Mouse (Mus musculus) gastrocnemius, postnatal 4 days (tissue): Measurements from ENCODE around the gene Lrrc40. TPM values are rescaled to one million over a fixed set of nuclear protein-coding genes. Genes with fewer than 3 reads are reported as not detected.
"Not testable (repeated sequence)": the region's sequence is repeated elsewhere in the genome, so short reads cannot be mapped to it uniquely, and the experiment has no call there.

ENCODE experiments used
- DNase-seq, 2 experiments: peaks; one replicate each; pipeline ENCODE4 v3.0.0; 2021 to 2022; ENCODE audit warnings: low spot score in 2 of 2, mixed read lengths in 2 of 2
- total RNA-seq, 2 experiments: library from RNA; stranded (reverse); gene quantifications; 2 replicates each; pipeline ENCODE4 v1.2.3; 2021

Gene Lrrc40
- total RNA-seq, 2 experiments from 2014 or later, result 15.3 to 17.3 TPM

- DNase-seq, result no peak
Measured at GRCm38 (mm10) chr3:158077380-158077772, 40.9 kb downstream of the Lrrc40 start.

- DNase-seq, result no peak
Measured at GRCm38 (mm10) chr3:158077828-158078227, 41.4 kb downstream of the Lrrc40 start.

DNA sequence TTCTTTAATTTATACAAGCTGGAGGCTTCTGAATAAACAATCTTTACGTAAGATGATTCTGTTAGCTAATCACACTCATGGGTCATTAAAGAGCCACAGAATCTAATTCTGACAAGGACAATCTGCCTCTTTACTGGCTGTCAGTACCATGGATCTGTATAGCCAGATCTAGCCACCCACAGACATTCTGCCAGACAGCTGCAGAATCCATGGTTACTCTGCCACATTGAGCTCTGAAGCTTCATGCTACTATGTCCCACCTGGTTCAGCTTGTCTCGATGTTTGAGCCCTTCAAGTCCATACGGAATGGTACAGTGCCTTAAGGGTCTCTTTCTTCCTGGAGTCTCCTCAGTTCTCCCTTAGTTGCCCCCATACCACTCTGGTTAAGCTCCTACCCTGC is 55.1 kb downstream of the Lrrc40 start:
- no peak for DNase-seq

- no peak for DNase-seq
Measured at GRCm38 (mm10) chr3:158093919-158094318, 57.5 kb downstream of the Lrrc40 start.

- DNase-seq, result not testable (repeated sequence)
Measured at GRCm38 (mm10) chr3:158102043-158102442, 65.6 kb downstream of the Lrrc40 start.

GRCm38 (mm10) chr3:158102530-158102929 is 66.1 kb downstream of the Lrrc40 start:
- not testable (repeated sequence) for DNase-seq

GRCm38 (mm10) chr3:158103467-158103866 is 67.0 kb downstream of the Lrrc40 start:
- DNase-seq, result no peak

DNA sequence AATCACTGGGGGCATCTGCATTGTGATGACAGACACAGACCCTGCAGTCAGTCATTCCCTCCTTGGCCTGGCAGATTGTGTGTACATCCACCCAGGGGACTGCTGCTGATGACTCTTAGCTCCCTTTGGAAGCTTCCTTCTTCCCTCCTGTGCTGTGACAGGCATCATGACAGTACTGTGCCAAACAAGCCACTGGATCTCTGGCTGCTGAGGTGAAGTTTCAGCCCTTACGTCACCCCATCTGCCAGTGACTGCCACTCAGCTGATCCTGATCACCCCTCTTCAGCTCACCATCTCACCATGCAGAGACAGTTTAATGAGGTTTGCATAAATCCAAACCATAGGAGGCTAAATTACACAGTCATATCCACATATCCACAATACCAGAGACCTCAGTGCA is 68.8 kb downstream of the Lrrc40 start:
- no peak for DNase-seq

Other genes with a start within 250 kb of the Lrrc40 start
- gene Cth, start 111.6 kb upstream of the Lrrc40 start, total RNA-seq, result 1 to 10 TPM; 1.3 to 1.5 TPM
- gene Ankrd13c, start 89.4 kb upstream of the Lrrc40 start, total RNA-seq, result 10 to 100 TPM; 28.9 to 32.7 TPM
- gene Srsf11, start within 50 bp of the Lrrc40 start, total RNA-seq, result 100 to 1,000 TPM; 113 to 140 TPM